Mouse (Mus musculus): Measurements from ENCODE around the gene Prrx2. TPM values are rescaled to one million over a fixed set of nuclear protein-coding genes. Genes with fewer than 3 reads are reported as not detected.

The Prrx2 gene
- 2.0 and 2.8 TPM in 2 replicates for polyA plus RNA-seq (2015; fragmentation: Nextera tagmentation; extraction: Ambion mirVana)

GRCm38 (mm10) chr2:30834373-30835022 is at the start of gene Prrx2:
Gene Prrx2 (plus strand): TSS chr2:30834972.
- Histone ChIP-seq H3K36me3 (no peaks in the 10 kb centered on the region), H3K27ac (no peak within 1 kb of the TSS), H3K4me1 (replicated peaks) (peaks cover 12% of the 10 kb centered on the region), H3K4me3 (replicated peaks) (no peak within 1 kb of the TSS), H3K4me2 (replicated peaks) (no peak within 1 kb of the TSS), H3K9me3 (no peaks in the 10 kb centered on the region), H3K27me3 (no peaks in the 10 kb centered on the region), H3K9ac (replicated peaks) (0 out of 2 replicates have a peak within 1 kb of the TSS, but pooled peaks have one; percentile 36)
- ATAC-seq, result no peak
- 82% methylated on average over 8 of the region's 10 CpGs for WGBS

GRCm38 (mm10) chr2:30787466-30787865 is 47.3 kb upstream of the Prrx2 start:
- peak overlapping the region; percentile 32; the same call in 1 of the 2 replicates for H3K9ac ChIP-seq (replicated peaks)
- H3K27me3 ChIP-seq, result 0 out of 2 replicates have a peak, but pooled peaks cover 3% of the 10 kb centered on the region
- no peak overlapping the region for H3K4me3 ChIP-seq (replicated peaks)
- H3K36me3 ChIP-seq, result no peaks in the 10 kb centered on the region
- ATAC-seq, result no peak
- no peak overlapping the region for H3K4me2 ChIP-seq (replicated peaks)
- 62% methylated on average over 4 of the region's 4 CpGs for WGBS
- peaks cover 53% of the 10 kb centered on the region for H3K4me1 ChIP-seq (replicated peaks)
- H3K9me3 ChIP-seq, result no peaks in the 10 kb centered on the region; the same call in 1 of the 2 replicates
- peak overlapping the region; percentile 73 for H3K27ac ChIP-seq

- H3K4me2 ChIP-seq (replicated peaks), result no peak overlapping the region
- no peak overlapping the region for H3K4me3 ChIP-seq (replicated peaks)
- no peak for ATAC-seq
- H3K36me3 ChIP-seq, result no peaks in the 10 kb centered on the region
- no peak overlapping the region for H3K27ac ChIP-seq
- H3K27me3 ChIP-seq, result no peaks in the 10 kb centered on the region
- H3K9ac ChIP-seq (replicated peaks), result no peak overlapping the region
- no peaks in the 10 kb centered on the region; the same call in 1 of the 2 replicates for H3K9me3 ChIP-seq
- H3K4me1 ChIP-seq (replicated peaks), result peaks cover 40% of the 10 kb centered on the region
- WGBS, result 80% methylated on average over 7 of the region's 7 CpGs
These were observed 42.7 kb upstream of the Prrx2 start for GRCm38 (mm10) chr2:30792061-30792460.

GRCm38 (mm10) chr2:30794179-30795108 is 40.3 kb upstream of the Prrx2 start:
- peak; percentile 73 for ATAC-seq
- WGBS, result 6% methylated on average over 48 of the region's 48 CpGs
- H3K4me2 ChIP-seq (replicated peaks), result peak overlapping the region; percentile 57
- no peaks in the 10 kb centered on the region; the same call in 1 of the 2 replicates for H3K9me3 ChIP-seq
- H3K4me1 ChIP-seq (replicated peaks), result peaks cover 34% of the 10 kb centered on the region
- H3K4me3 ChIP-seq (replicated peaks), result peak overlapping the region; percentile 34
- H3K27me3 ChIP-seq, result peaks cover 6% of the 10 kb centered on the region; the same call in 1 of the 2 replicates
- peak overlapping the region; percentile 77 for H3K27ac ChIP-seq
- no peaks in the 10 kb centered on the region for H3K36me3 ChIP-seq
- 0 out of 2 replicates have a peak overlapping the region, but pooled peaks have one; percentile 34 for H3K9ac ChIP-seq (replicated peaks)

- H3K4me3 ChIP-seq (replicated peaks), result no peak overlapping the region
- H3K27me3 ChIP-seq, result peaks cover 15% of the 10 kb centered on the region
- no peak; the same call in 1 of the 2 replicates for ATAC-seq
- peaks cover 41% of the 10 kb centered on the region for H3K4me1 ChIP-seq (replicated peaks)
- H3K4me2 ChIP-seq (replicated peaks), result peak overlapping the region; percentile 57; the same call in 1 of the 2 replicates
- H3K9me3 ChIP-seq, result no peaks in the 10 kb centered on the region; the same call in 1 of the 2 replicates
- 56% methylated on average over 7 of the region's 7 CpGs for WGBS
- H3K27ac ChIP-seq, result peak overlapping the region; percentile 77
- peak overlapping the region; percentile 28; the same call in 1 of the 2 replicates for H3K9ac ChIP-seq (replicated peaks)
- no peaks in the 10 kb centered on the region for H3K36me3 ChIP-seq
These were observed 39.4 kb upstream of the Prrx2 start for GRCm38 (mm10) chr2:30795271-30795888.

GRCm38 (mm10) chr2:30795889-30796275 is 38.9 kb upstream of the Prrx2 start:
- Histone ChIP-seq H3K4me3 (replicated peaks) (no peak overlapping the region), H3K27ac (peak overlapping the region; percentile 77), H3K4me2 (replicated peaks) (peak overlapping the region; percentile 44), H3K27me3 (peaks cover 20% of the 10 kb centered on the region), H3K36me3 (no peaks in the 10 kb centered on the region), H3K9me3 (no peaks in the 10 kb centered on the region), H3K9ac (replicated peaks) (peak overlapping the region; percentile 28), H3K4me1 (replicated peaks) (peaks cover 45% of the 10 kb centered on the region)
- WGBS, result 46% methylated on average over 5 of the region's 5 CpGs
- peak; percentile 7 for ATAC-seq

GRCm38 (mm10) chr2:30796382-30796781 is 38.4 kb upstream of the Prrx2 start:
- Histone ChIP-seq H3K9me3 (no peaks in the 10 kb centered on the region), H3K4me1 (replicated peaks) (peaks cover 50% of the 10 kb centered on the region), H3K27ac (peak overlapping the region; percentile 77), H3K4me2 (replicated peaks) (peak overlapping the region; percentile 44), H3K4me3 (replicated peaks) (peak overlapping the region; percentile 13), H3K27me3 (peaks cover 25% of the 10 kb centered on the region), H3K9ac (replicated peaks) (peak overlapping the region; percentile 28), H3K36me3 (no peaks in the 10 kb centered on the region)
- ATAC-seq, result peak; percentile 74
- 4% methylated on average over 11 of the region's 11 CpGs for WGBS

- Histone ChIP-seq H3K27me3 (peaks cover 48% of the 10 kb centered on the region), H3K4me2 (replicated peaks) (no peak overlapping the region), H3K27ac (no peak overlapping the region), H3K9ac (replicated peaks) (no peak overlapping the region), H3K36me3 (no peaks in the 10 kb centered on the region), H3K9me3 (no peaks in the 10 kb centered on the region), H3K4me1 (replicated peaks) (peaks cover 47% of the 10 kb centered on the region), H3K4me3 (replicated peaks) (no peak overlapping the region)
- no peak for ATAC-seq
- WGBS, result 88% methylated on average over 3 of the region's 3 CpGs
These were observed 35.3 kb upstream of the Prrx2 start for GRCm38 (mm10) chr2:30799456-30799855.

GRCm38 (mm10) chr2:30800671-30801066 is 34.1 kb upstream of the Prrx2 start:
- no peaks in the 10 kb centered on the region for H3K36me3 ChIP-seq
- H3K4me1 ChIP-seq (replicated peaks), result peaks cover 39% of the 10 kb centered on the region
- H3K4me2 ChIP-seq (replicated peaks), result peak overlapping the region; percentile 84
- H3K27ac ChIP-seq, result no peak overlapping the region
- H3K9ac ChIP-seq (replicated peaks), result peak overlapping the region; percentile 67
- H3K9me3 ChIP-seq, result no peaks in the 10 kb centered on the region
- H3K4me3 ChIP-seq (replicated peaks), result peak overlapping the region; percentile 47
- WGBS, result 40% methylated on average over 7 of the region's 7 CpGs
- H3K27me3 ChIP-seq, result peaks cover 48% of the 10 kb centered on the region
- no peak for ATAC-seq

GRCm38 (mm10) chr2:30801067-30801852 is 33.5 kb upstream of the Prrx2 start:
- Histone ChIP-seq H3K4me2 (replicated peaks) (peak overlapping the region; percentile 84), H3K36me3 (no peaks in the 10 kb centered on the region), H3K9me3 (no peaks in the 10 kb centered on the region), H3K27me3 (peaks cover 48% of the 10 kb centered on the region), H3K27ac (no peak overlapping the region), H3K9ac (replicated peaks) (peak overlapping the region; percentile 67), H3K4me1 (replicated peaks) (peaks cover 33% of the 10 kb centered on the region), H3K4me3 (replicated peaks) (peak overlapping the region; percentile 47)
- WGBS, result under 1% methylated on average over 77 of the region's 77 CpGs
- peak; percentile 55; the same call in 1 of the 2 replicates for ATAC-seq

- no peak for ATAC-seq
- no peak within 1 kb of the TSS for H3K4me3 ChIP-seq (replicated peaks)
These were observed 31.2 kb upstream of the Prrx2 start, which contains the start of gene 1700001O22Rik for GRCm38 (mm10) chr2:30803604-30804003. Gene 1700001O22Rik (minus strand): TSS chr2:30803661.

More at GRCm38 (mm10) chr2:30803604-30804003, 31.2 kb upstream of the Prrx2 start, which contains the start of gene 1700001O22Rik:
- Histone ChIP-seq H3K9me3 (no peaks in the 10 kb centered on the region), H3K4me1 (replicated peaks) (peaks cover 26% of the 10 kb centered on the region), H3K9ac (replicated peaks) (no peak within 1 kb of the TSS), H3K27ac (no peak within 1 kb of the TSS), H3K4me2 (replicated peaks) (no peak within 1 kb of the TSS), H3K36me3 (no peaks in the 10 kb centered on the region), H3K27me3 (peaks cover 48% of the 10 kb centered on the region)
- whole genome bisulfite sequencing, result 78% methylated on average over 3 of the region's 3 CpGs
